In the genomic region with DNA sequence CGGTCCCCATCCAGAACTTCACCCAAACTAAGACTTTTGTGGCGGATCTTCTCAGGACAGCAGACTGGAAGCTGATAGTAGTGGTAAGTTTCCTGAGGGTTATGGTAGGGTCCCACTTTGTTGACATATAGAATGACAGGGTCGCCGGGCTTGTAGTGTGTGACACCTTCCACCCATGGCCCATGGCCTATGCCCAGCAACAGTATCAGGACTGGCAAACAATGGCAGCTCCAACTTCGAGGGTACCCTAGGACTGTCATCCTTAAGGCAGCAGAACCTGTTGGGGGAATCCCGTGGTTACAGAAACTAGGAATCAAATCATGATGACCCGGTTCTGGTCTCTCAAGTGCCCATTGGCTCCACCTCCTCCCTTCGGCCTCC, we compare ENCODE assay signal across 7 mouse cellular contexts. TPM values are rescaled to one million over a fixed set of nuclear protein-coding genes. Genes with fewer than 3 reads are reported as not detected.
A peak's percentile ranks its signal among the peaks of the same experiment; 100 is the strongest.
DNase-seq lines count a peak whose midpoint lies in the region; ATAC-seq and TF ChIP-seq lines count a peak whose summit lies in the region.

No protein-coding gene starts in this region.

- no peak for DNase-seq in lung, postnatal 14 days
- DNase-seq in forebrain, embryonic 10.5 days (ENCODE audit: extremely low spot score, low spot score): no peak
- no peak for DNase-seq in T-cell, adult 2 months (ENCODE audit: low spot score)
- no peak for DNase-seq in ovary, postnatal 10 days (ENCODE audit: low spot score)

- peaks cover 13% of the 10 kb centered on the region for H3K4me1 ChIP-seq in lung, embryonic 16.5 days (replicated peaks; ENCODE audit: control insufficient read depth, insufficient read depth, low read length)
- peaks cover 32% of the 10 kb centered on the region for H3K4me1 ChIP-seq in forebrain, embryonic 10.5 days
- peaks cover 29% of the 10 kb centered on the region for H3K4me1 ChIP-seq in limb, embryonic 13.5 days
- H3K4me1 ChIP-seq in small intestine, adult 2 months (ENCODE audit: control insufficient read depth, insufficient read depth, insufficient read length, low read length): peaks cover 11% of the 10 kb centered on the region; the same call in 1 of the 2 replicates

- H3K9ac ChIP-seq in lung, embryonic 16.5 days (ENCODE audit: low read length): peak overlapping the region; percentile 98
- peak overlapping the region; percentile 94 for H3K9ac ChIP-seq in limb, embryonic 13.5 days

- H3K4me3 ChIP-seq in lung, embryonic 16.5 days (ENCODE audit: low read length): peak overlapping the region; percentile 96
- peak overlapping the region; percentile 97 for H3K4me3 ChIP-seq in forebrain, embryonic 10.5 days
- peak overlapping the region; percentile 96 for H3K4me3 ChIP-seq in limb, embryonic 13.5 days
- peak overlapping the region; percentile 93 for H3K4me3 ChIP-seq in small intestine, adult 2 months (ENCODE audit: low read depth, low read length)

- H3K36me3 ChIP-seq in lung, embryonic 16.5 days (ENCODE audit: control insufficient read depth, insufficient read depth, low read length): peaks cover 32% of the 10 kb centered on the region
- H3K36me3 ChIP-seq in forebrain, embryonic 10.5 days (replicated peaks): peaks cover 67% of the 10 kb centered on the region
- peaks cover 55% of the 10 kb centered on the region for H3K36me3 ChIP-seq in limb, embryonic 13.5 days
- H3K36me3 ChIP-seq in small intestine, adult 2 months (ENCODE audit: control insufficient read depth, insufficient read depth, low read length): peaks cover 31% of the 10 kb centered on the region

- 12% methylated on average over 8 of the region's 8 CpGs for WGBS in lung, embryonic 16.5 days
- 22% methylated on average over 8 of the region's 8 CpGs for WGBS in forebrain, embryonic 10.5 days
- 21% methylated on average over 8 of the region's 8 CpGs for WGBS in limb, embryonic 13.5 days
- WGBS in small intestine, adult 2 months: 12% methylated on average over 8 of the region's 8 CpGs

- no peak for TF ChIP-seq POLR2A in small intestine, adult 2 months (IDR thresholded peaks at IDR 0.05; ENCODE audit: low read depth, low read length)

- no peaks in the 10 kb centered on the region for H3K27me3 ChIP-seq in lung, embryonic 16.5 days (ENCODE audit: control insufficient read depth, insufficient read depth, low read depth, low read length)
- no peaks in the 10 kb centered on the region for H3K27me3 ChIP-seq in forebrain, embryonic 10.5 days (ENCODE audit: poor library complexity, severe bottlenecking)
- no peaks in the 10 kb centered on the region for H3K27me3 ChIP-seq in limb, embryonic 13.5 days
- H3K27me3 ChIP-seq in small intestine, adult 2 months (ENCODE audit: control insufficient read depth, insufficient read depth, low read length): no peaks in the 10 kb centered on the region

- peak overlapping the region; percentile 97 for H3K27ac ChIP-seq in lung, embryonic 16.5 days (ENCODE audit: low read length)
- H3K27ac ChIP-seq in forebrain, embryonic 10.5 days: peak overlapping the region; percentile 100
- peak overlapping the region; percentile 92 for H3K27ac ChIP-seq in limb, embryonic 13.5 days
- H3K27ac ChIP-seq in small intestine, adult 2 months (ENCODE audit: insufficient read depth, low read depth, low read length): peak overlapping the region; percentile 97

- no peaks in the 10 kb centered on the region for H3K9me3 ChIP-seq in lung, embryonic 16.5 days (ENCODE audit: control insufficient read depth, low read length)
- H3K9me3 ChIP-seq in forebrain, embryonic 10.5 days: no peaks in the 10 kb centered on the region
- H3K9me3 ChIP-seq in limb, embryonic 13.5 days: no peaks in the 10 kb centered on the region

- ATAC-seq in lung, embryonic 16.5 days (ENCODE audit: low read depth): 0 out of 2 replicates have a peak, but pooled peaks have one; percentile 20
- peak; percentile 33; the same call in 1 of the 2 replicates for ATAC-seq in limb, embryonic 13.5 days (ENCODE audit: low FRiP score, low read depth)

- TF ChIP-seq CTCF in small intestine, adult 2 months (IDR thresholded peaks at IDR 0.05; ENCODE audit: extremely low read depth, insufficient read length, insufficient replicate concordance, low read depth, low read length): no peak

- H3K4me2 ChIP-seq in lung, embryonic 16.5 days (ENCODE audit: low read depth, low read length): peak overlapping the region; percentile 87
- H3K4me2 ChIP-seq in limb, embryonic 13.5 days (replicated peaks): peak overlapping the region; percentile 87

RNA-seq across cellular contexts. Expression of gene Tm9sf1, which starts 0.9 kb away (rescaled TPM):
- polyA plus RNA-seq in lung, embryonic 16.5 days (2015; fragmentation: Nextera tagmentation; extraction: Ambion mirVana): 121 and 125 TPM in 2 replicates
- polyA plus RNA-seq in forebrain, embryonic 10.5 days (2016; fragmentation: Nextera tagmentation; extraction: Ambion mirVana): 78.3 and 78.7 TPM in 2 replicates
- polyA plus RNA-seq in limb, embryonic 13.5 days (2015; fragmentation: Nextera tagmentation; extraction: Ambion mirVana): 108 and 113 TPM in 2 replicates
- 58.8 and 104 TPM in 2 replicates for polyA plus RNA-seq in small intestine, adult 2 months (2012; rRNA removed)

RNA-seq across cellular contexts. Expression of gene Gm49378, which starts 5.0 kb away (rescaled TPM):
- 1.5 and 1.8 TPM in 2 replicates for polyA plus RNA-seq in lung, embryonic 16.5 days (2015; fragmentation: Nextera tagmentation; extraction: Ambion mirVana)
- polyA plus RNA-seq in forebrain, embryonic 10.5 days (2016; fragmentation: Nextera tagmentation; extraction: Ambion mirVana): 0.98 and 1.00 TPM in 2 replicates
- polyA plus RNA-seq in limb, embryonic 13.5 days (2015; fragmentation: Nextera tagmentation; extraction: Ambion mirVana): 1.3 and 1.9 TPM in 2 replicates
- polyA plus RNA-seq in small intestine, adult 2 months (2012; rRNA removed): 8.6 and 9.3 TPM in 2 replicates

RNA-seq across cellular contexts. Expression of gene Ipo4, which starts 6.9 kb away (rescaled TPM):
- polyA plus RNA-seq in lung, embryonic 16.5 days (2015; fragmentation: Nextera tagmentation; extraction: Ambion mirVana): 72.5 and 78.7 TPM in 2 replicates
- polyA plus RNA-seq in forebrain, embryonic 10.5 days (2016; fragmentation: Nextera tagmentation; extraction: Ambion mirVana): 110 and 123 TPM in 2 replicates
- polyA plus RNA-seq in limb, embryonic 13.5 days (2015; fragmentation: Nextera tagmentation; extraction: Ambion mirVana): 107 and 113 TPM in 2 replicates
- 35.4 and 37.2 TPM in 2 replicates for polyA plus RNA-seq in small intestine, adult 2 months (2012; rRNA removed)

RNA-seq across cellular contexts. Expression of gene Tssk4, which starts 7.3 kb away (rescaled TPM):
- polyA plus RNA-seq in lung, embryonic 16.5 days (2015; fragmentation: Nextera tagmentation; extraction: Ambion mirVana): 0.73 and 0.74 TPM in 2 replicates
- 0.58 and 1.1 TPM in 2 replicates for polyA plus RNA-seq in forebrain, embryonic 10.5 days (2016; fragmentation: Nextera tagmentation; extraction: Ambion mirVana)
- polyA plus RNA-seq in limb, embryonic 13.5 days (2015; fragmentation: Nextera tagmentation; extraction: Ambion mirVana): 0.91 and 1.0 TPM in 2 replicates
- 0.56 and 1.1 TPM in 2 replicates for polyA plus RNA-seq in small intestine, adult 2 months (2012; rRNA removed)

RNA-seq across cellular contexts. Expression of gene Mdp1, which starts 17.6 kb away (rescaled TPM):
- 52.0 and 57.0 TPM in 2 replicates for polyA plus RNA-seq in lung, embryonic 16.5 days (2015; fragmentation: Nextera tagmentation; extraction: Ambion mirVana)
- polyA plus RNA-seq in forebrain, embryonic 10.5 days (2016; fragmentation: Nextera tagmentation; extraction: Ambion mirVana): 62.4 and 63.7 TPM in 2 replicates
- polyA plus RNA-seq in limb, embryonic 13.5 days (2015; fragmentation: Nextera tagmentation; extraction: Ambion mirVana): 68.7 and 69.5 TPM in 2 replicates
- 17.2 and 23.9 TPM in 2 replicates for polyA plus RNA-seq in small intestine, adult 2 months (2012; rRNA removed)
